Mouse (Mus musculus) embryonic facial prominence, embryonic 12.5 days (tissue): ENCODE results near the gene Krtap4-9. TPM values are rescaled to one million over a fixed set of nuclear protein-coding genes. Genes with fewer than 3 reads are reported as not detected.

Experiments
- polyA plus RNA-seq: library from polyadenylated mRNA; unstranded; fragments of >200 nt; fragmentation: Nextera tagmentation; extraction: Ambion mirVana; gene quantifications from 2 replicates; pipeline ENCODE4 v1.2.1, GENCODE M21; 2016

The Krtap4-9 gene
- polyA plus RNA-seq, 1 experiment from 2014 or later: not detected

Other genes with a start within 250 kb of the Krtap4-9 start
- gene Krt40, start 242.0 kb upstream of the Krtap4-9 start, polyA plus RNA-seq: not detected in 2 replicates
- not detected in 2 replicates for gene Krtap3-3, start 234.3 kb upstream of the Krtap4-9 start, polyA plus RNA-seq
- not detected in 2 replicates for gene Krtap3-2, start 228.3 kb upstream of the Krtap4-9 start, polyA plus RNA-seq
- not detected in 2 replicates for gene Gm11939, start 225.7 kb upstream of the Krtap4-9 start, polyA plus RNA-seq
- gene Krtap3-1, start 218.6 kb upstream of the Krtap4-9 start, polyA plus RNA-seq: not detected in 2 replicates
- gene Krtap1-5, start 204.2 kb upstream of the Krtap4-9 start, polyA plus RNA-seq: not detected in 2 replicates
- gene Krtap1-4, start 201.5 kb upstream of the Krtap4-9 start, polyA plus RNA-seq: not detected in 2 replicates
- gene Krtap1-3, start 193.9 kb upstream of the Krtap4-9 start, polyA plus RNA-seq: not detected in 2 replicates
- not detected in 2 replicates for gene Krtap9-3, start 187.1 kb upstream of the Krtap4-9 start, polyA plus RNA-seq
- not detected in 2 replicates for gene Gm11938, start 181.9 kb upstream of the Krtap4-9 start, polyA plus RNA-seq
- gene Gm11937, start 175.0 kb upstream of the Krtap4-9 start, polyA plus RNA-seq: not detected in 2 replicates
- not detected in 2 replicates for gene Krtap2-4, start 170.4 kb upstream of the Krtap4-9 start, polyA plus RNA-seq
- gene Gm11562, start 164.8 kb upstream of the Krtap4-9 start, polyA plus RNA-seq: not detected in 2 replicates
- gene Krtap4-1, start 157.0 kb upstream of the Krtap4-9 start, polyA plus RNA-seq: not detected in 2 replicates
- gene Krtap4-2, start 150.1 kb upstream of the Krtap4-9 start, polyA plus RNA-seq: not detected in 2 replicates
- not detected in 2 replicates for gene Krtap4-7, start 141.1 kb upstream of the Krtap4-9 start, polyA plus RNA-seq
- gene Gm11555, start 135.0 kb upstream of the Krtap4-9 start, polyA plus RNA-seq: not detected in 2 replicates
- not detected in 2 replicates for gene Gm11563, start 126.2 kb upstream of the Krtap4-9 start, polyA plus RNA-seq
- gene Krtap4-6, start 119.2 kb upstream of the Krtap4-9 start, polyA plus RNA-seq: not detected in 2 replicates
- gene Gm14190, start 94.5 kb upstream of the Krtap4-9 start, polyA plus RNA-seq: not detected in 2 replicates
- not detected in 2 replicates for gene Gm14180, start 50.9 kb upstream of the Krtap4-9 start, polyA plus RNA-seq
- not detected in 2 replicates for gene Gm11595, start 12.3 kb upstream of the Krtap4-9 start, polyA plus RNA-seq
- not detected in 2 replicates for gene Krtap4-8, start 4.5 kb upstream of the Krtap4-9 start, polyA plus RNA-seq
- gene Gm11596, start 8.3 kb downstream of the Krtap4-9 start, polyA plus RNA-seq: not detected in 2 replicates
- gene Gm11569, start 13.7 kb downstream of the Krtap4-9 start, polyA plus RNA-seq: not detected in 2 replicates
- not detected in 2 replicates for gene Gm11554, start 19.2 kb downstream of the Krtap4-9 start, polyA plus RNA-seq
- not detected in 2 replicates for gene Krtap4-13, start 24.7 kb downstream of the Krtap4-9 start, polyA plus RNA-seq
- not detected in 2 replicates for gene Gm11564, start 30.5 kb downstream of the Krtap4-9 start, polyA plus RNA-seq
- not detected in 2 replicates for gene 2300003K06Rik, start 52.9 kb downstream of the Krtap4-9 start, polyA plus RNA-seq
- not detected in 2 replicates for gene Krtap4-16, start 66.4 kb downstream of the Krtap4-9 start, polyA plus RNA-seq
- not detected in 2 replicates for gene Gm11568, start 72.7 kb downstream of the Krtap4-9 start, polyA plus RNA-seq
- gene Gm11559, start 79.3 kb downstream of the Krtap4-9 start, polyA plus RNA-seq: not detected in 2 replicates
- not detected in 2 replicates for gene Krtap9-1, start 88.2 kb downstream of the Krtap4-9 start, polyA plus RNA-seq
- gene Gm11567, start 94.0 kb downstream of the Krtap4-9 start, polyA plus RNA-seq: not detected in 2 replicates
- not detected in 2 replicates for gene Krtap31-1, start 122.7 kb downstream of the Krtap4-9 start, polyA plus RNA-seq
- gene Gm11565, start 129.6 kb downstream of the Krtap4-9 start, polyA plus RNA-seq: not detected in 2 replicates
- not detected in 2 replicates for gene Krtap31-2, start 151.1 kb downstream of the Krtap4-9 start, polyA plus RNA-seq
- not detected in 2 replicates for gene Krtap9-5, start 163.3 kb downstream of the Krtap4-9 start, polyA plus RNA-seq
- gene Krtap29-1, start 193.9 kb downstream of the Krtap4-9 start, polyA plus RNA-seq: not detected in 2 replicates
- gene Krtap16-1, start 201.4 kb downstream of the Krtap4-9 start, polyA plus RNA-seq: not detected in 2 replicates
- 0.29 TPM in 1 of 2 replicates, not detected in the other for gene Krtap17-1, start 208.8 kb downstream of the Krtap4-9 start, polyA plus RNA-seq
- 0.15 TPM in 1 of 2 replicates, not detected in the other for gene Krt33a, start 231.0 kb downstream of the Krtap4-9 start, polyA plus RNA-seq
- 0.23 and 0.40 TPM in 2 replicates for gene Krt33b, start 244.7 kb downstream of the Krtap4-9 start, polyA plus RNA-seq